Mouse (Mus musculus) testis, adult 2 months (tissue): ENCODE measurements at regions not wholly inside any gene's neighbourhood (a gene's known extent, or its start where the extent isn't known, plus 50 kb on each side); places are given as distances from the start of the nearest gene placed in this dataset.

Experiments
- H3K27ac ChIP-seq: fragments of 200-500 bp; 2 replicates; pipeline ENCODE4 v1.5.1; 2012; ENCODE audit warnings: low read depth, low read length; ENCODE audit not compliant: control insufficient read depth, insufficient read depth
- H3K27me3 ChIP-seq: fragments of 200-500 bp; 2 replicates; pipeline ENCODE4 v1.6.1; 2012; ENCODE audit warnings: mild to moderate bottlenecking, low read length, moderate library complexity; ENCODE audit not compliant: control insufficient read depth, insufficient read depth
- H3K36me3 ChIP-seq: fragments of 200-500 bp; 2 replicates; pipeline ENCODE4 v1.6.1; 2012; ENCODE audit warnings: mild to moderate bottlenecking, low read length; ENCODE audit not compliant: control insufficient read depth, insufficient read depth
- H3K4me1 ChIP-seq: fragments of 200-500 bp; 2 replicates; pipeline ENCODE4 v1.6.1; 2012; ENCODE audit warnings: low read length; ENCODE audit not compliant: control insufficient read depth, insufficient read depth
- H3K4me3 ChIP-seq: fragments of 200-500 bp; 2 replicates; pipeline ENCODE4 v1.5.1; 2012; ENCODE audit warnings: low read depth, mild to moderate bottlenecking, low read length, moderate library complexity, mixed read lengths; ENCODE audit not compliant: control insufficient read depth
- CTCF ChIP-seq: fragments of 200-500 bp; IDR thresholded peaks from 2 replicates; pipeline ENCODE4 v1.5.1; 2012; ENCODE audit warnings: low read depth, mild to moderate bottlenecking, inconsistent platforms, low read length, moderate library complexity; ENCODE audit not compliant: control insufficient read depth, insufficient read depth, insufficient replicate concordance
- POLR2A ChIP-seq: fragments of 200-500 bp; IDR thresholded peaks from 2 replicates; pipeline ENCODE4 v1.6.1; 2012; ENCODE audit warnings: low read depth, mild to moderate bottlenecking, inconsistent platforms, low read length, moderate library complexity; ENCODE audit not compliant: control insufficient read depth

- Histone ChIP-seq H3K27ac (no peak overlapping the region), H3K4me3 (no peak overlapping the region), H3K4me1 (no peaks in the 10 kb centered on the region), H3K36me3 (no peaks in the 10 kb centered on the region), H3K27me3 (no peaks in the 10 kb centered on the region)
- TF ChIP-seq CTCF = no peak
- TF ChIP-seq POLR2A = no peak
Measured at GRCm38 (mm10) chr1:81696129-81696528, 536.8 kb upstream of the Gm9747 start.

DNA sequence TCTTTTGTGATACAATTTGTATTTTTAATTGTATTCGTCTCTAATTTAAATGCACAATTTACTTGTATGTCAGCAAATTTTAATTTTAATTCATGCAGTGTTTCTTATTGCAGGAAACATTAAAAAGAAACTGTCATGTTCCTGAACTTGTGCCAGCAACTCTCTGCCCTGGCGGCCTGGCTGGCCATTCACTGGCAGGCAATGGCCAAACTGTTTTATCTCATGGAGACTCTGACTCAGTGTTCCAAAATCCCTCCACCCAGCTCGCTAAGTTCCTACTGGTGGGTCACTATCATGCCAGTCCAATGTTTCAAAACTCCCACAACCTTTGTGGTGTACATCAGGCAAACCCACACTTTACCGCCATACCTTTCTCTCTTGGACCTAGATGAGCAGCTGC, 523.7 kb upstream of the Gm9747 start:
- no peak overlapping the region; the same call in 1 of the 2 replicates for H3K4me3 ChIP-seq
- no peaks in the 10 kb centered on the region for H3K36me3 ChIP-seq
- no peaks in the 10 kb centered on the region for H3K27me3 ChIP-seq
- TF ChIP-seq CTCF = no peak
- TF ChIP-seq POLR2A = no peak
- peaks cover 2% of the 10 kb centered on the region for H3K4me1 ChIP-seq
- no peak overlapping the region for H3K27ac ChIP-seq

DNA sequence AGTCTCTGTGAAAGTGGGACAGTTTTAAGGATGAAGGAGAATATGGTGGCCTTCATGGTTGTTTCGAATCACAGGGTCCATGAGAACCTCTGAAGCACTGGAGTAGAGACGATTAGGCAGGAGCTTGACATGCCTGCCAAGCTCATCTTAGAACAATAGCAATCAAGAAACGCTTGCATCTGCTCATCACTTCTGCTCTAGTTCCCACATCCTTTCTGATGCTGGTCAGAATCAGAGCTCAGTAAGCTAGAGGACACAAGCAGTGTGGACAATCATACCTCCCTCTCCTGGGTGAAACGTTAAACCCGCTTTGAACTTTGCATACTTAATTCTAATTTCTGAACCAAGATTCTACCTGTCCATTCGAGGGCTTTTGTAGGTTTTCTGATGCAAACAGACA, 515.8 kb upstream of the Gm9747 start:
- no peaks in the 10 kb centered on the region for H3K4me1 ChIP-seq
- H3K36me3 ChIP-seq = no peaks in the 10 kb centered on the region
- H3K4me3 ChIP-seq = no peak overlapping the region
- no peaks in the 10 kb centered on the region for H3K27me3 ChIP-seq
- H3K27ac ChIP-seq = no peak overlapping the region
- no peak for TF ChIP-seq POLR2A
- no peak for TF ChIP-seq CTCF

GRCm38 (mm10) chr1:81718233-81718632, 514.7 kb upstream of the Gm9747 start:
- H3K4me3 ChIP-seq = no peak overlapping the region
- no peak overlapping the region for H3K27ac ChIP-seq
- no peaks in the 10 kb centered on the region for H3K4me1 ChIP-seq
- TF ChIP-seq CTCF = no peak
- no peak for TF ChIP-seq POLR2A
- H3K36me3 ChIP-seq = no peaks in the 10 kb centered on the region
- no peaks in the 10 kb centered on the region for H3K27me3 ChIP-seq

GRCm38 (mm10) chr1:81724859-81725258, 508.1 kb upstream of the Gm9747 start:
- TF ChIP-seq POLR2A = no peak
- no peak for TF ChIP-seq CTCF
- Histone ChIP-seq H3K27me3 (no peaks in the 10 kb centered on the region), H3K4me3 (no peak overlapping the region), H3K27ac (no peak overlapping the region), H3K4me1 (no peaks in the 10 kb centered on the region), H3K36me3 (no peaks in the 10 kb centered on the region)

- no peaks in the 10 kb centered on the region for H3K27me3 ChIP-seq
- no peak overlapping the region for H3K27ac ChIP-seq
- H3K4me1 ChIP-seq = no peaks in the 10 kb centered on the region
- no peaks in the 10 kb centered on the region for H3K36me3 ChIP-seq
- H3K4me3 ChIP-seq = no peak overlapping the region
- TF ChIP-seq POLR2A (no peak), CTCF (no peak)
Measured at GRCm38 (mm10) chr1:81726268-81727132, 506.4 kb upstream of the Gm9747 start.

- H3K27ac ChIP-seq = no peak overlapping the region
- H3K27me3 ChIP-seq = no peaks in the 10 kb centered on the region
- no peaks in the 10 kb centered on the region for H3K36me3 ChIP-seq
- TF ChIP-seq CTCF = no peak
- no peak for TF ChIP-seq POLR2A
- no peaks in the 10 kb centered on the region for H3K4me1 ChIP-seq
- H3K4me3 ChIP-seq = no peak overlapping the region
Measured at GRCm38 (mm10) chr1:81737111-81737833, 495.6 kb upstream of the Gm9747 start.

GRCm38 (mm10) chr1:81738384-81738783, 494.5 kb upstream of the Gm9747 start:
- Histone ChIP-seq H3K36me3 (no peaks in the 10 kb centered on the region), H3K4me3 (no peak overlapping the region), H3K27me3 (no peaks in the 10 kb centered on the region), H3K27ac (no peak overlapping the region), H3K4me1 (no peaks in the 10 kb centered on the region)
- TF ChIP-seq CTCF (no peak), POLR2A (no peak)
